Mouse (Mus musculus) liver, embryonic 11.5 days (tissue): ENCODE data around the gene Kif7. TPM values are rescaled to one million over a fixed set of nuclear protein-coding genes. Genes with fewer than 3 reads are reported as not detected.
A peak's percentile ranks its signal among the peaks of the same experiment; 100 is the strongest.

Source experiments
- ATAC-seq: fragments of 200-750 bp; cut with Nextera tagmentation; replicated peaks from 2 replicates; pipeline ENCODE4 v1.8.0; 2017; ENCODE audit warnings: moderate number of reproducible peaks, mild to moderate bottlenecking, moderate TSS enrichment, moderate library complexity; ENCODE audit not compliant: low FRiP score
- DNase-seq: peaks from one replicate; pipeline ENCODE4 v3.0.0-alpha.2; 2017; ENCODE audit warnings: low spot score
- H3K27ac ChIP-seq: fragments of 300-500 bp; sonication (generic); 2 replicates; pipeline ENCODE4 v1.5.1; 2014; ENCODE audit warnings: mild to moderate bottlenecking, low read depth, low read length, control low read depth
- H3K27me3 ChIP-seq: fragments of 300-500 bp; sonication (generic); replicated peaks from 2 replicates; pipeline ENCODE4 v1.6.1; 2014; ENCODE audit warnings: low read length, mixed read lengths; ENCODE audit not compliant: control insufficient read depth, insufficient read depth
- H3K36me3 ChIP-seq: fragments of 300-500 bp; sonication (generic); 2 replicates; pipeline ENCODE4 v1.6.1; 2014; ENCODE audit warnings: mild to moderate bottlenecking, low read length, moderate library complexity, mixed read lengths; ENCODE audit not compliant: control insufficient read depth, insufficient read depth
- H3K4me1 ChIP-seq: fragments of 300-500 bp; sonication (generic); replicated peaks from 2 replicates; pipeline ENCODE4 v1.6.1; 2014; ENCODE audit warnings: low read length, mixed read lengths; ENCODE audit not compliant: control insufficient read depth, insufficient read depth
- H3K4me2 ChIP-seq: fragments of 300-500 bp; sonication (generic); 2 replicates; pipeline ENCODE4 v1.6.1; 2014; ENCODE audit warnings: mild to moderate bottlenecking, control low read depth, moderate library complexity
- H3K4me3 ChIP-seq: fragments of 300-500 bp; sonication (generic); 2 replicates; pipeline ENCODE4 v1.5.1; 2014; ENCODE audit warnings: low read depth, low read length, control low read depth
- H3K9ac ChIP-seq: fragments of 300-500 bp; sonication (generic); 2 replicates; pipeline ENCODE4 v1.6.1; 2014; ENCODE audit warnings: low read depth, low read length, control low read depth
- H3K9me3 ChIP-seq: fragments of 300-500 bp; sonication (generic); 2 replicates; pipeline ENCODE4 v1.6.1; 2016; ENCODE audit warnings: low read length, inconsistent platforms, mixed read lengths; ENCODE audit not compliant: control insufficient read depth
- WGBS: fragments of 180-500 bp; shearing (Covaris S2); extraction: QIAGEN DNeasy Blood & Tissue Kit; methylation state at CpG from one replicate; pipeline ENCODE4 v1.1.7; 2014; 5-methylcytosine and 5-hydroxymethylcytosine counted together
- polyA plus RNA-seq: library from polyadenylated mRNA; unstranded; fragments of >200 nt; fragmentation: Nextera tagmentation; extraction: Ambion mirVana; gene quantifications from 2 replicates; pipeline ENCODE4 v1.2.1, GENCODE M21; 2014

Gene Kif7
- polyA plus RNA-seq, 1 experiment from 2014 or later: 3.0 TPM

GRCm38 (mm10) chr7:79744585-79744984, 29.1 kb upstream of the Kif7 start:
- no peaks in the 10 kb centered on the region for H3K36me3 ChIP-seq
- no peak overlapping the region for H3K4me3 ChIP-seq
- WGBS: 47% methylated on average over 5 of the region's 5 CpGs
- peaks cover 3% of the 10 kb centered on the region; the same call in 1 of the 2 replicates for H3K4me1 ChIP-seq
- H3K9ac ChIP-seq: no peak overlapping the region
- no peaks in the 10 kb centered on the region for H3K27me3 ChIP-seq
- H3K9me3 ChIP-seq: no peaks in the 10 kb centered on the region
- no peak for DNase-seq
- H3K27ac ChIP-seq: no peak overlapping the region
- no peak overlapping the region for H3K4me2 ChIP-seq
- no peak for ATAC-seq

DNA sequence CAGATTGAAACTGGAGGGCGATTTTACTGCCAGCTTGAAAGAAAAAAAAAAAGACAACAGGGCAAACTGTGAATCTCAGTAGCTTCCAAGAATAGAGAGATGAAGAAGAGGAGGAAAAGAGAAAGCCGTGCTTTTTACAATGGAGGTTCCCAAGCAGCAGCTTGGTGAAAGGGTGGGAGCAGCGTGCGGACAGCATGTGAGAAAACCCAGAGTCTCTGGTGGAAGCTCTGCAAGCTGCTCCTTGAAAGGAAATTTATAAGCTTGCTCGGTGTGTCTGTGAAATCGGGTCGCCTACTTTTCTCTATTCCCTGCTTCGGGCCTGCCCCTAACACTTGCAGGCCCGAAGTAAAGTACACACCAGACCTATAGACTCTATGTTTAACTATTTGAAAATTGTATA, 28.5 kb upstream of the Kif7 start:
- H3K36me3 ChIP-seq: no peaks in the 10 kb centered on the region
- DNase-seq: no peak
- no peaks in the 10 kb centered on the region for H3K27me3 ChIP-seq
- 91% methylated on average over 9 of the region's 9 CpGs for WGBS
- no peaks in the 10 kb centered on the region for H3K9me3 ChIP-seq
- peaks cover 3% of the 10 kb centered on the region; the same call in 1 of the 2 replicates for H3K4me1 ChIP-seq
- no peak for ATAC-seq
- no peak overlapping the region for H3K27ac ChIP-seq
- H3K4me2 ChIP-seq: no peak overlapping the region
- no peak overlapping the region for H3K9ac ChIP-seq
- no peak overlapping the region for H3K4me3 ChIP-seq

DNA sequence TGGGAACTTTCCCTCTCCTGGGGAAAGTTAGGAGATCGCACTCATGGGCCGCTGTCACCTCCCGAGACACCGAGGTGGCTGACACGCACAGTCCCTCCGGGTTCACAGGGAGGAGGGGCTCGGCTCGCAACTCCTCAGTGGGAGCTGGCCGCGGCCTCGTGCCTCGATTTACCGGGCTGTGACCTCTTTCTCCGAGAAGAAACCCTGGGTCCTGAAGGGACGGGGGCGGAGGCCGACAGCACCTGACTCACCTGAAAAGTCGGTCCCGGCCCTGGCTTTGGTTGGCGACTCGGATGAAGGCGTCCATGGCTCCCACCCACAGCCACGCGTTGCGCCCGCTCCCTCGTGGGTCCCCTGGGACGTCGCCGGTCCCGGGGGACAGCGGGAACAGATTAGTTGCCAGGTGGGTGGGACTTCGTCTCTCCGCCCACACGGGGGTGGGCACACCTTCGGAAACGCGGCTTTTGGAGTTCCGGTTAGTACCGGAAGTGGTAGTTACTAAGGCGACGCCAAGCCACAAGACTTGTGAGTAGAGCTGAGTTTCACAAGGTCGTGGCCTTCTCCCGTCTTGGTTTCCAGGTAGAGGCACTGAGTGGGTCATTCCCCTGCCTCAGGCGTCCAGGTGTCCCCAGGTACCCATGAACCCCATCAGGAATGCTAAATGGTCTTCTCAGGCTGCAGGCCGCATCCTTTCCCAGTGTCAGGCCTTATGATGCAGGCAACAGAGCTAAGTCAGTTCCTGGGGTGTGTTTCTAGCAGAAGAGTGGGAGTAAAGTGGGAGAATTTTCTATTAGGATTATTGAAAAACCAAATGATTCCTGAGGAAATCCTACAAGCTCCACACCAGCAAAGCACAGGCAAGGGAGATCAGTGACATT, 27.4 kb upstream of the Kif7 start, which contains the start of the genes Pex11a and Wdr93:
Gene Pex11a (minus strand): TSS at position 473 of the 878 bp plus-strand sequence.
Gene Wdr93 (plus strand): TSS at position 505 of the 878 bp plus-strand sequence.
- no peak within 1 kb of the TSS for H3K27ac ChIP-seq
- H3K9me3 ChIP-seq: no peaks in the 10 kb centered on the region
- peak; percentile 78 for DNase-seq
- 3% methylated on average over 46 of the region's 46 CpGs for WGBS
- peak; percentile 82 for ATAC-seq
- no peaks in the 10 kb centered on the region for H3K27me3 ChIP-seq
- peak within 1 kb of the TSS; percentile 99 for H3K4me2 ChIP-seq
- no peaks in the 10 kb centered on the region for H3K36me3 ChIP-seq
- peaks cover 3% of the 10 kb centered on the region; the same call in 1 of the 2 replicates for H3K4me1 ChIP-seq
- peak within 1 kb of the TSS; percentile 55 for H3K9ac ChIP-seq
- peak within 1 kb of the TSS; percentile 69 for H3K4me3 ChIP-seq

DNA sequence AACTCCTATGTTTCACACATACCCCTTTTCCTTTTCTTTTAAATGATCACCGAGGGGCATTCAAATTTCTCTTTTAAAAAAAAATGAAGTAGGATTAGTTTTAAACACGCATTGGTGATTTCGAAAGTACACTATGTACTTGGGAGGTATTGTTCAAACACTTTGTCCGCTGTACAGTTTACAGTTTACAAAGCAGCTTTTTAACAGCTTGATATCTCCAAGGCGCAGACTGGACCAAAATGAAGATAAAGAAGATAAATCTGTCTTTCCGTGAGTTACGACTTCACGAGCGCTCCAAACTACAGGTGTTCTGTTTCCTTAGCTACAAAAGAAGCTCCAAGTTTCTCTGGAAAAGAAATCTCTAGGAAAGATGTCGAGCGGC, 26.7 kb upstream of the Kif7 start:
- no peak for DNase-seq
- WGBS: 17% methylated on average over 11 of the region's 11 CpGs
- no peaks in the 10 kb centered on the region for H3K27me3 ChIP-seq

GRCm38 (mm10) chr7:79740279-79740678, 24.8 kb upstream of the Kif7 start:
- Histone ChIP-seq H3K4me3 (no peak overlapping the region), H3K9ac (no peak overlapping the region), H3K27me3 (no peaks in the 10 kb centered on the region), H3K4me1 (peaks cover 3% of the 10 kb centered on the region; the same call in 1 of the 2 replicates), H3K36me3 (no peaks in the 10 kb centered on the region), H3K4me2 (no peak overlapping the region), H3K9me3 (no peaks in the 10 kb centered on the region), H3K27ac (no peak overlapping the region)
- DNase-seq (no peak), ATAC-seq (no peak)
- WGBS: 76% methylated on average over 4 of the region's 4 CpGs

More for the DNA sequence above, 26.7 kb upstream of the Kif7 start:
- Histone ChIP-seq H3K36me3 (no peaks in the 10 kb centered on the region), H3K9ac (peak overlapping the region; percentile 55; the same call in 1 of the 2 replicates), H3K4me3 (peak overlapping the region; percentile 69), H3K9me3 (no peaks in the 10 kb centered on the region), H3K4me2 (peak overlapping the region; percentile 99), H3K27ac (no peak overlapping the region), H3K4me1 (peaks cover 3% of the 10 kb centered on the region; the same call in 1 of the 2 replicates)
- ATAC-seq: no peak

- WGBS: 96% methylated on average over 2 of the region's 2 CpGs
- ATAC-seq (no peak), DNase-seq (no peak)
- Histone ChIP-seq H3K4me3 (no peak overlapping the region), H3K27me3 (no peaks in the 10 kb centered on the region), H3K27ac (no peak overlapping the region), H3K36me3 (no peaks in the 10 kb centered on the region), H3K9ac (no peak overlapping the region), H3K9me3 (no peaks in the 10 kb centered on the region), H3K4me2 (no peak overlapping the region), H3K4me1 (peaks cover 3% of the 10 kb centered on the region; the same call in 1 of the 2 replicates)
Measured at GRCm38 (mm10) chr7:79738913-79739312, 23.4 kb upstream of the Kif7 start.

DNA sequence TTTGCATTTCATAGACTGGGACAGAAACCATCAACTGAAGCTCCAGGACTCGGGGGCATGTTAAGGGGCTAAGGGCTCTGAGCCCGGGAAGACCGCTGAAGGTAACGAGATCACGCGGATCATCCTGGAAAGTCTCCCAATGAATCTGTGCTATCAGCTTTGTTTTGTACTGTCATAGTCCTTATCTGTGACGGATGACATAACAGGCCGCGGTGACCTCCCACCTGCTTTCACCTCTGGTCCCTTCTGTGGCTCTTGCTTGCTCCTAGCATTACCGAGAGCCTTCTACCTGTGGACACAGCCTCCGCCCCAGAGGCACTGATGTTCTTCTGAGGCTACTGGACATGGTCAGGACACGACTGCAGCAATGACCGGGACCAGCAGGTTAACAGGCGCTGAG, 21.0 kb upstream of the Kif7 start:
- WGBS: 84% methylated on average over 14 of the region's 14 CpGs
- H3K9me3 ChIP-seq: no peaks in the 10 kb centered on the region
- no peak for ATAC-seq

GRCm38 (mm10) chr7:79734563-79734962, 19.0 kb upstream of the Kif7 start:
- Histone ChIP-seq H3K36me3 (no peaks in the 10 kb centered on the region), H3K9ac (no peak overlapping the region), H3K9me3 (no peaks in the 10 kb centered on the region), H3K27me3 (0 out of 2 replicates have a peak, but pooled peaks cover 3% of the 10 kb centered on the region), H3K4me2 (no peak overlapping the region), H3K4me3 (no peak overlapping the region), H3K27ac (no peak overlapping the region), H3K4me1 (no peaks in the 10 kb centered on the region)
- ATAC-seq: no peak
- 80% methylated on average over 8 of the region's 8 CpGs for WGBS
- DNase-seq: no peak

More for the DNA sequence above, 21.0 kb upstream of the Kif7 start:
- DNase-seq: no peak
- no peak overlapping the region for H3K4me2 ChIP-seq
- H3K27ac ChIP-seq: no peak overlapping the region
- H3K27me3 ChIP-seq: no peaks in the 10 kb centered on the region
- no peaks in the 10 kb centered on the region for H3K4me1 ChIP-seq
- H3K9ac ChIP-seq: no peak overlapping the region
- H3K4me3 ChIP-seq: no peak overlapping the region
- H3K36me3 ChIP-seq: no peaks in the 10 kb centered on the region
